In genomic region chr2:75176267-75176666, GRCm38 (mm10) we compare ENCODE assay signal across 15 mouse cellular contexts.
"Had no signal": no experiment of that assay in that cellular context is flagged by ENCODE, and none has a peak within 500 bp of the region (broad histone marks: within the 10 kb centered on the region; RNA-seq: fewer than 3 reads in every experiment).

No protein-coding gene starts in this region.

- H3K27me3 ChIP-seq: lung, embryonic 15.5 days; megakaryocyte, embryonic 14.5 days; midbrain, embryonic 13.5 days; midbrain, embryonic 15.5 days; neural tube, embryonic 12.5 days had no signal

- H3K4me1 ChIP-seq: megakaryocyte, embryonic 14.5 days; midbrain, embryonic 15.5 days; neural tube, embryonic 12.5 days had no signal

- H3K4me3 ChIP-seq: lung, embryonic 15.5 days; megakaryocyte, embryonic 14.5 days; midbrain, embryonic 13.5 days; midbrain, embryonic 15.5 days; neural tube, embryonic 12.5 days had no signal

- H3K36me3 ChIP-seq: lung, embryonic 15.5 days; midbrain, embryonic 13.5 days; midbrain, embryonic 15.5 days; neural tube, embryonic 12.5 days had no signal

- H3K9me3 ChIP-seq: lung, embryonic 15.5 days; megakaryocyte, embryonic 14.5 days; midbrain, embryonic 13.5 days; midbrain, embryonic 15.5 days; neural tube, embryonic 12.5 days had no signal

- H3K27ac ChIP-seq: lung, embryonic 15.5 days; macrophage; midbrain, embryonic 13.5 days; midbrain, embryonic 15.5 days; neural tube, embryonic 12.5 days had no signal

- DNase-seq: liver, postnatal 0 days; lung, adult 2 months; lung, postnatal 14 days; lung, postnatal 36 days; right cerebral cortex, postnatal 14 days; spleen, adult 18-20 months; thymus, adult 18-20 months; thymus, postnatal 14 days; thymus, postnatal 36 days had no signal
